Comparison of ENCODE assay signal across 24 mouse cellular contexts in genomic region chr19:47136170-47136569, GRCm38 (mm10). TPM values are rescaled to one million over a fixed set of nuclear protein-coding genes. Genes with fewer than 3 reads are reported as not detected.
A peak's percentile ranks its signal among the peaks of the same experiment; 100 is the strongest.
DNase-seq lines count a peak whose midpoint lies in the region; ATAC-seq and TF ChIP-seq lines count a peak whose summit lies in the region.
"Had no signal": no experiment of that assay in that cellular context is flagged by ENCODE, and none has a peak within 500 bp of the region (broad histone marks: within the 10 kb centered on the region; RNA-seq: fewer than 3 reads in every experiment).

No protein-coding gene starts in this region.

- peak overlapping the region; percentile 76 for H3K4me2 ChIP-seq in heart, embryonic 13.5 days
- H3K4me2 ChIP-seq in heart, embryonic 12.5 days, result no peak overlapping the region
- H3K4me2 ChIP-seq in limb, embryonic 13.5 days (replicated peaks), result peak overlapping the region; percentile 74; the same call in 1 of the 2 replicates
- H3K4me2 ChIP-seq in embryonic facial prominence, embryonic 15.5 days (replicated peaks), result peak overlapping the region; percentile 72; the same call in 1 of the 2 replicates
- H3K4me2 ChIP-seq: hindbrain, embryonic 15.5 days had no signal

- H3K9me3 ChIP-seq in heart, embryonic 13.5 days, result no peaks in the 10 kb centered on the region
- H3K9me3 ChIP-seq in heart, embryonic 12.5 days (replicated peaks), result no peaks in the 10 kb centered on the region
- no peaks in the 10 kb centered on the region for H3K9me3 ChIP-seq in limb, embryonic 13.5 days
- no peaks in the 10 kb centered on the region for H3K9me3 ChIP-seq in limb, embryonic 10.5 days (replicated peaks)
- H3K9me3 ChIP-seq in E14TG2a.4 (ENCODE audit: low read length), result no peaks in the 10 kb centered on the region
- no peaks in the 10 kb centered on the region for H3K9me3 ChIP-seq in embryonic facial prominence, embryonic 15.5 days (replicated peaks)
- H3K9me3 ChIP-seq: forebrain, embryonic 10.5 days; hindbrain, embryonic 15.5 days; midbrain, embryonic 10.5 days had no signal

- H3K4me3 ChIP-seq in heart, embryonic 13.5 days, result no peak overlapping the region
- H3K4me3 ChIP-seq in heart, embryonic 12.5 days, result no peak overlapping the region
- H3K4me3 ChIP-seq in limb, embryonic 13.5 days, result no peak overlapping the region
- no peak overlapping the region for H3K4me3 ChIP-seq in limb, embryonic 10.5 days
- peak overlapping the region; percentile 75 for H3K4me3 ChIP-seq in E14TG2a.4 (replicated peaks; ENCODE audit: low read length)
- peak overlapping the region; percentile 51; the same call in 1 of the 2 replicates for H3K4me3 ChIP-seq in embryonic facial prominence, embryonic 15.5 days (replicated peaks)
- H3K4me3 ChIP-seq: hindbrain, embryonic 15.5 days had no signal

- 78% methylated on average over 5 of the region's 5 CpGs for WGBS in heart, embryonic 13.5 days
- 81% methylated on average over 5 of the region's 5 CpGs for WGBS in heart, embryonic 12.5 days
- WGBS in limb, embryonic 13.5 days, result 76% methylated on average over 5 of the region's 5 CpGs
- 89% methylated on average over 5 of the region's 5 CpGs for WGBS in limb, embryonic 10.5 days
- 80% methylated on average over 5 of the region's 5 CpGs for WGBS in embryonic facial prominence, embryonic 15.5 days

- 0 out of 2 replicates have a peak overlapping the region, but pooled peaks have one; percentile 87 for H3K27ac ChIP-seq in heart, embryonic 13.5 days (replicated peaks)
- no peak overlapping the region for H3K27ac ChIP-seq in heart, embryonic 12.5 days (ENCODE audit: poor library complexity, severe bottlenecking)
- H3K27ac ChIP-seq in limb, embryonic 13.5 days, result no peak overlapping the region
- no peak overlapping the region for H3K27ac ChIP-seq in limb, embryonic 10.5 days
- 0 out of 2 replicates have a peak overlapping the region, but pooled peaks have one; percentile 92 for H3K27ac ChIP-seq in embryonic facial prominence, embryonic 15.5 days (replicated peaks)
- H3K27ac ChIP-seq: forebrain, embryonic 10.5 days; hindbrain, embryonic 15.5 days; kidney, postnatal 0 days had no signal

- H3K9ac ChIP-seq in heart, embryonic 13.5 days, result no peak overlapping the region
- no peak overlapping the region for H3K9ac ChIP-seq in heart, embryonic 12.5 days
- no peak overlapping the region for H3K9ac ChIP-seq in limb, embryonic 13.5 days
- no peak overlapping the region for H3K9ac ChIP-seq in embryonic facial prominence, embryonic 15.5 days
- H3K9ac ChIP-seq: forebrain, postnatal 0 days; hindbrain, embryonic 15.5 days had no signal

- H3K36me3 ChIP-seq in heart, embryonic 13.5 days, result peaks cover 45% of the 10 kb centered on the region
- H3K36me3 ChIP-seq in heart, embryonic 12.5 days, result peaks cover 42% of the 10 kb centered on the region
- peaks cover 42% of the 10 kb centered on the region for H3K36me3 ChIP-seq in limb, embryonic 13.5 days
- peaks cover 37% of the 10 kb centered on the region for H3K36me3 ChIP-seq in limb, embryonic 10.5 days
- H3K36me3 ChIP-seq in E14TG2a.4 (ENCODE audit: insufficient read depth, low read length), result peaks cover 38% of the 10 kb centered on the region
- H3K36me3 ChIP-seq in embryonic facial prominence, embryonic 15.5 days, result peaks cover 38% of the 10 kb centered on the region

- DNase-seq in limb, embryonic 10.5 days (ENCODE audit: low spot score), result no peak
- DNase-seq in adrenal gland, postnatal 25 days, result no peak
- no peak for DNase-seq in left cerebral cortex, adult 9 months (ENCODE audit: low spot score in 2 of 2)
- DNase-seq: forebrain, postnatal 0 days; layer of hippocampus, postnatal 36 days; right cerebral cortex, postnatal 25 days; thymus, postnatal 14 days had no signal

- TF ChIP-seq CTCF in E14TG2a.4 (conservative IDR thresholded peaks at IDR 0.05; ENCODE audit: low read length), result no peak

- no peak for ATAC-seq in heart, embryonic 13.5 days (ENCODE audit: extremely low read depth, insufficient number of reproducible peaks, low FRiP score, low TSS enrichment)
- no peak for ATAC-seq in heart, embryonic 12.5 days (ENCODE audit: insufficient number of reproducible peaks, low FRiP score)
- ATAC-seq in limb, embryonic 13.5 days (ENCODE audit: low FRiP score, low read depth), result no peak
- no peak for ATAC-seq in embryonic facial prominence, embryonic 15.5 days (ENCODE audit: insufficient number of reproducible peaks, low FRiP score, low TSS enrichment, low read depth)
- ATAC-seq: forebrain, postnatal 0 days had no signal

- H3K27me3 ChIP-seq in heart, embryonic 13.5 days (replicated peaks), result peaks cover 15% of the 10 kb centered on the region
- peaks cover 11% of the 10 kb centered on the region for H3K27me3 ChIP-seq in heart, embryonic 12.5 days (replicated peaks)
- no peaks in the 10 kb centered on the region for H3K27me3 ChIP-seq in limb, embryonic 13.5 days
- peaks cover 21% of the 10 kb centered on the region for H3K27me3 ChIP-seq in limb, embryonic 10.5 days (ENCODE audit: low read depth, poor library complexity, severe bottlenecking)
- H3K27me3 ChIP-seq in E14TG2a.4 (ENCODE audit: insufficient read depth, low read length), result peaks cover 19% of the 10 kb centered on the region
- H3K27me3 ChIP-seq in embryonic facial prominence, embryonic 15.5 days, result no peaks in the 10 kb centered on the region
- H3K27me3 ChIP-seq: hindbrain, embryonic 15.5 days had no signal

- H3K4me1 ChIP-seq in heart, embryonic 13.5 days, result peaks cover 37% of the 10 kb centered on the region
- peaks cover 37% of the 10 kb centered on the region for H3K4me1 ChIP-seq in heart, embryonic 12.5 days (replicated peaks)
- peaks cover 44% of the 10 kb centered on the region for H3K4me1 ChIP-seq in limb, embryonic 13.5 days
- peaks cover 31% of the 10 kb centered on the region for H3K4me1 ChIP-seq in limb, embryonic 10.5 days
- peaks cover 83% of the 10 kb centered on the region for H3K4me1 ChIP-seq in E14TG2a.4 (replicated peaks; ENCODE audit: low read depth, low read length)
- H3K4me1 ChIP-seq in embryonic facial prominence, embryonic 15.5 days, result peaks cover 42% of the 10 kb centered on the region

RNA-seq across cellular contexts. Expression of gene Calhm2, which starts 1.9 kb away (rescaled TPM):
- 5.2 and 6.0 TPM in 2 replicates for polyA plus RNA-seq in heart, embryonic 13.5 days (2015; fragmentation: Nextera tagmentation; extraction: Ambion mirVana)
- 5.8 and 6.1 TPM in 2 replicates for polyA plus RNA-seq in heart, embryonic 12.5 days (2016; fragmentation: Nextera tagmentation; extraction: Ambion mirVana)
- 8.3 and 9.4 TPM in 2 replicates for polyA plus RNA-seq in limb, embryonic 13.5 days (2015; fragmentation: Nextera tagmentation; extraction: Ambion mirVana)
- 2.8 and 3.7 TPM in 2 replicates for polyA plus RNA-seq in limb, embryonic 10.5 days (2016; fragmentation: Nextera tagmentation; extraction: Ambion mirVana)
- polyA plus RNA-seq in embryonic facial prominence, embryonic 15.5 days (2015; fragmentation: Nextera tagmentation; extraction: Ambion mirVana), result 11.9 and 13.4 TPM in 2 replicates
- total RNA-seq in adrenal gland, postnatal 25 days (2021), result 5.5 TPM in 2 replicates

RNA-seq across cellular contexts. Expression of gene Calhm1, which starts 7.9 kb away (rescaled TPM):
- not detected in 2 replicates for polyA plus RNA-seq in heart, embryonic 13.5 days (2015; fragmentation: Nextera tagmentation; extraction: Ambion mirVana)
- polyA plus RNA-seq in heart, embryonic 12.5 days (2016; fragmentation: Nextera tagmentation; extraction: Ambion mirVana), result not detected in 2 replicates
- polyA plus RNA-seq in limb, embryonic 13.5 days (2015; fragmentation: Nextera tagmentation; extraction: Ambion mirVana), result not detected in 2 replicates
- polyA plus RNA-seq in limb, embryonic 10.5 days (2016; fragmentation: Nextera tagmentation; extraction: Ambion mirVana), result not detected in 2 replicates
- polyA plus RNA-seq in embryonic facial prominence, embryonic 15.5 days (2015; fragmentation: Nextera tagmentation; extraction: Ambion mirVana), result not detected in 2 replicates
- not detected in 2 replicates for total RNA-seq in adrenal gland, postnatal 25 days (2021)
- total RNA-seq: adrenal gland, adult 18-20 months; forebrain, postnatal 0 days; heart, postnatal 14 days; layer of hippocampus, postnatal 36 days; left cerebral cortex, postnatal 25 days; midbrain, postnatal 0 days had no signal
- polyA plus RNA-seq: forebrain, embryonic 10.5 days; forebrain, postnatal 0 days; gonadal fat pad, adult 2 months; hindbrain, embryonic 15.5 days; intestine, embryonic 16.5 days; kidney, postnatal 0 days; liver, embryonic 16.5 days; midbrain, embryonic 10.5 days; midbrain, postnatal 0 days; testis, adult 2 months had no signal

RNA-seq across cellular contexts. Expression of gene Calhm3, which starts 21.4 kb away (rescaled TPM):
- polyA plus RNA-seq in heart, embryonic 13.5 days (2015; fragmentation: Nextera tagmentation; extraction: Ambion mirVana), result not detected in 2 replicates
- polyA plus RNA-seq in heart, embryonic 12.5 days (2016; fragmentation: Nextera tagmentation; extraction: Ambion mirVana), result not detected in 2 replicates
- polyA plus RNA-seq in limb, embryonic 13.5 days (2015; fragmentation: Nextera tagmentation; extraction: Ambion mirVana), result not detected in 2 replicates
- not detected in 2 replicates for polyA plus RNA-seq in limb, embryonic 10.5 days (2016; fragmentation: Nextera tagmentation; extraction: Ambion mirVana)
- polyA plus RNA-seq in embryonic facial prominence, embryonic 15.5 days (2015; fragmentation: Nextera tagmentation; extraction: Ambion mirVana), result not detected in 2 replicates
- not detected in 2 replicates for total RNA-seq in adrenal gland, postnatal 25 days (2021)
- total RNA-seq: adrenal gland, adult 18-20 months; forebrain, postnatal 0 days; heart, postnatal 14 days; layer of hippocampus, postnatal 36 days; left cerebral cortex, postnatal 25 days had no signal
- polyA plus RNA-seq: forebrain, embryonic 10.5 days; gonadal fat pad, adult 2 months; hindbrain, embryonic 15.5 days; kidney, postnatal 0 days; liver, embryonic 16.5 days; midbrain, embryonic 10.5 days; midbrain, postnatal 0 days had no signal

RNA-seq across cellular contexts. Expression of gene Neurl1a, which starts 42.5 kb away (rescaled TPM):
- 1.8 and 2.1 TPM in 2 replicates for polyA plus RNA-seq in heart, embryonic 13.5 days (2015; fragmentation: Nextera tagmentation; extraction: Ambion mirVana)
- polyA plus RNA-seq in heart, embryonic 12.5 days (2016; fragmentation: Nextera tagmentation; extraction: Ambion mirVana), result 2.3 and 2.8 TPM in 2 replicates
- 7.9 and 8.2 TPM in 2 replicates for polyA plus RNA-seq in limb, embryonic 13.5 days (2015; fragmentation: Nextera tagmentation; extraction: Ambion mirVana)
- 5.7 and 7.7 TPM in 2 replicates for polyA plus RNA-seq in limb, embryonic 10.5 days (2016; fragmentation: Nextera tagmentation; extraction: Ambion mirVana)
- 8.0 and 9.0 TPM in 2 replicates for polyA plus RNA-seq in embryonic facial prominence, embryonic 15.5 days (2015; fragmentation: Nextera tagmentation; extraction: Ambion mirVana)
- 13.0 and 13.9 TPM in 2 replicates for total RNA-seq in adrenal gland, postnatal 25 days (2021)

RNA-seq across cellular contexts. Expression of gene Pdcd11, which starts 45.6 kb away (rescaled TPM):
- polyA plus RNA-seq in heart, embryonic 13.5 days (2015; fragmentation: Nextera tagmentation; extraction: Ambion mirVana), result 5.3 and 5.4 TPM in 2 replicates
- 7.4 and 7.9 TPM in 2 replicates for polyA plus RNA-seq in heart, embryonic 12.5 days (2016; fragmentation: Nextera tagmentation; extraction: Ambion mirVana)
- polyA plus RNA-seq in limb, embryonic 13.5 days (2015; fragmentation: Nextera tagmentation; extraction: Ambion mirVana), result 9.9 and 10.8 TPM in 2 replicates
- polyA plus RNA-seq in limb, embryonic 10.5 days (2016; fragmentation: Nextera tagmentation; extraction: Ambion mirVana), result 13.8 and 14.5 TPM in 2 replicates
- polyA plus RNA-seq in embryonic facial prominence, embryonic 15.5 days (2015; fragmentation: Nextera tagmentation; extraction: Ambion mirVana), result 8.3 and 10.3 TPM in 2 replicates
- 26.0 and 26.8 TPM in 2 replicates for total RNA-seq in adrenal gland, postnatal 25 days (2021)

Comparison
In these comparisons a context has a peak if more than half of its experiments do, and no peak if none do; other contexts are left out.
1. H3K27ac ChIP-seq: peak in heart, embryonic 13.5 days (single experiment) and embryonic facial prominence, embryonic 15.5 days (single experiment); none in heart, embryonic 12.5 days (single experiment), limb, embryonic 13.5 days (single experiment) and limb, embryonic 10.5 days (single experiment).
2. H3K4me3 ChIP-seq: peak in E14TG2a.4 (single experiment) and embryonic facial prominence, embryonic 15.5 days (single experiment); none in heart, embryonic 13.5 days (single experiment), heart, embryonic 12.5 days (single experiment), limb, embryonic 13.5 days (single experiment) and limb, embryonic 10.5 days (single experiment).